Mouse (Mus musculus) layer of hippocampus, adult 18-20 months (tissue): Measurements from ENCODE around the gene Gprc5d. TPM values are rescaled to one million over a fixed set of nuclear protein-coding genes. Genes with fewer than 3 reads are reported as not detected.

Source experiments
- DNase-seq, 2 experiments: peaks; one replicate each; pipeline ENCODE4 v3.0.0; 2022; ENCODE audit warnings: low spot score in 2 of 2
- total RNA-seq, 2 experiments: library from RNA; stranded (reverse); gene quantifications; 2 replicates each; pipeline ENCODE4 v1.2.3; 2021

Gprc5d gene
- total RNA-seq, 2 experiments from 2014 or later = 0.25 TPM; not detected in 1

GRCm38 (mm10) chr6:135136439-135137161, 18.5 kb upstream of the Gprc5d start:
- no peak for DNase-seq

DNA sequence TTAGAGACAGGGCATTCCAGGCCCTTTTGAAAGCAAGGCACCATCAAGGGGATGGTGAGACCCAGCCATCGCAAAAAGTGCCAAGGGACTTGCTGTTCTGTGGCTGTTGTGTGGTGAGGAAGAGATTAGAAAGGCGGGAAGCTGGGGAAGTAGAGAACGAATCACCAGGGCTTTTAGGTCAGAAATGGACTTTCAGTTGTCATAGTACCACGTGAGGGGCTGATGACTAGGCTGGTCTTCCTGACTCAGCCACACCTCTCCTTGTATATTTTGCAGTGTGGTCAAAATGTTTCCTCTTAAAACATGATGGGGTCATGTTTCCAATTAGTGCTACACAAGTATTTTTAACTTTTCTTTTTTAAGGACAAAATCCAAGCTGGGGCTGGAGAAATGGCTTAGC, 17.7 kb upstream of the Gprc5d start:
- DNase-seq = no peak

DNA sequence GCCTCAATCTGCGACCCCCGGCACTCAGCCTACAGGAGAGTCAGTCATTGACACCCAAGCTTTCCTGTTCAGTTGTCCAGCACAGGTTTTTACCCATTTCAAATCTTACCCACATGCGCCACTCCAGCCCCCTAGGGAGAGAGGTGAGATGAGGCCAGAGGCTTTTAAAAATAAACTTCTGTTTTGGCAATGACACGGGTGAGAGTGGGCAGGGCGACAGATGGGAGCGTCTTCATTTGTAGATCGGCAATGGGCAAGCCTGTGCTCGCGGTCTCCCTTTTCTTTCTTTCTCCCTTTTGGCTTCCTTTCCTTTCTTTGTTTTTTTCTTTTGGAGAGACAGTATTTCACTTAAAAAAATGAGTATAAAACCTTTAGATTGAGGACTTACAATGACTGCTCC, 15.4 kb upstream of the Gprc5d start:
- DNase-seq = peak in 1 of 2 experiments; percentile 59

DNA sequence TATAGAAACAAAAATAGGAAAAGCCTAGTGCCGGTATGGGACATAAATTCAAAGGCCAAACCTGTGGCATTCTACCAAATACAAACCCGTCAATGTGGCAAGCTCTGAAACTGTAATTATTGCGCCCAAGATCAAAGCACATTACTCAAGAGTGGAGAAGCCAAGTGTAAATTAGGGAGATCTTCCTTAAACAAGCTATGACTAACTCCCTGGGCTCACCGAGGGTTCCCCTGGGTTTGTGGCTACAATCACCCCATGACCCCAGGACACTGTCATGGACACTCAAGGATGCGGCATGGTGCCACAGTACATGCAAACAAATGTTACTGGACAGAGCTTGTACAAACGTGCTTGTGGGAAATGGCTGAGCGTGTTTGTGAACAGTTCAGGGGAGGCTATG, 15.0 kb upstream of the Gprc5d start:
- DNase-seq = no peak

GRCm38 (mm10) chr6:135124755-135125380, 6.8 kb upstream of the Gprc5d start:
- DNase-seq = no peak

DNA sequence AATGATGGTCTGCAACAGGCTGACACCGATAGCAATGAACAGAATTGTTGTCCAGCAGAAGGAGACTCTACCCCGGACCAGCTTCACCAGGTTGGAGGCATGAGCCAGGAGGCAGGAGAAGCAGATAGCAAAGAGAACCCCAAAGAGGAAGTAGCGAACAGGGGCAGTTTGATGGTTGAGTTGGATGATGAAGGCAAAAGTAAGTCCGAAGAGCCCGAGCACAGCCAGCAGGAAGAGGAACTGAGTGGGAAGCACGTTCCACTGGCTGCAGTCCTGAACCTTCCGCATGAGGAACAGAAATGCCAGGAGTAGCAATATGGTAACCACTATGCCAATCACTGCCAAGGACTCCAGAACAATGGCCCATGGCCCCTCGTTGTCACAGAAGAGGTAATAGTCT, 1.6 kb downstream of the Gprc5d start:
- no peak for DNase-seq

GRCm38 (mm10) chr6:135113114-135113436, 5.0 kb downstream of the Gprc5d start:
- no peak for DNase-seq

DNA sequence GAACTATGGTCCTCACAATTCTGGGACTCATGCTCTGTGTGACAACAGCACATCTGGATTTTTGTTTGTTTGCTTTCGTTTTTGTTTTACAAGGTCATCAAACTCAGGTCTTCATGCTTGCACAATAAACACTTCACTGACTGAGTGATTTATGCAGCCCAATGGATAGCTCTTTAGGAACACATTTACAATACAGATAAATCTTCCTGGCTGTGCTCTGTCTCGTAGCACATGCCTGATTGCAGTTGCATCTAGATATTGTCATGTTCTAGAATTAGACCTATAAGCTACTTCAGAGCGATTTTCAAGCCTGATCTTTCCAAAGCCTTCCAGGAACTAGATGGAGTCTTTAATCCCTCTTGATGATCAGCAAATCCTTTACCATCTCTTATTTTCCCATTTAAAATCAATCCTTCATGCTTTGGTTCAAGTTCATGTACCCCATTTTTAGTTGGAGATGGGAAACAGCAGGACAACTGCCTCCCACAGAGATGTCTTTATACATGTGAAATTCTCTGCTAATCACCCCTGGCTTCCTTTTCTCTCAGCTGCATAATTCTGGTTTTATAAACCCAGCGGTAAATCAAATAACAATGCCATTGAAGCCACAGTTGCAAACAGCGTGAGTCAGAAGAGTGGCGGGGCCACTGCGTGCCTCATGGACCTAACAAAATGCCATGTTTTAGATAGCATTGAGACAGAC, 5.5 kb downstream of the Gprc5d start:
- no peak for DNase-seq

DNA sequence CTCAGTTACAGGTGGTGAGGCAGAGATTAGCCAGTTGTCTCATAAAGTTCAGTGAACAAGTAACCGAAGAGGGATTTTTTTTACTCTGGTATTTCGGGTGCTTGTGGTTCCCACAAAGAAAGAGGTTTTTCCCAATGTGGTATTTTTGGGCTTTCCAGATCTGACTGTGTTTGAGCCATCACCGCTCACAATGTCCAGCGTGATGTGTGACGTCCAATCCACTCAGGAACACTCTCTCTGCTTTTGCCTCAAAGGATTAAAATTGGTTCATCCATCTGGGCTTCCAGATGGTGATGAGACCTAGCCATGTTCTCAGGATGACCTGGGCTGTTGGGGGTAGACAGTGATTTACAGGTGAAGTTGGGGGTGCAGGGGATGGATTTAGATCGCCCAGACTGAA, 11.1 kb downstream of the Gprc5d start:
- DNase-seq = no peak

- no peak for DNase-seq
These were observed 15.3 kb downstream of the Gprc5d start for GRCm38 (mm10) chr6:135102736-135103303.

DNA sequence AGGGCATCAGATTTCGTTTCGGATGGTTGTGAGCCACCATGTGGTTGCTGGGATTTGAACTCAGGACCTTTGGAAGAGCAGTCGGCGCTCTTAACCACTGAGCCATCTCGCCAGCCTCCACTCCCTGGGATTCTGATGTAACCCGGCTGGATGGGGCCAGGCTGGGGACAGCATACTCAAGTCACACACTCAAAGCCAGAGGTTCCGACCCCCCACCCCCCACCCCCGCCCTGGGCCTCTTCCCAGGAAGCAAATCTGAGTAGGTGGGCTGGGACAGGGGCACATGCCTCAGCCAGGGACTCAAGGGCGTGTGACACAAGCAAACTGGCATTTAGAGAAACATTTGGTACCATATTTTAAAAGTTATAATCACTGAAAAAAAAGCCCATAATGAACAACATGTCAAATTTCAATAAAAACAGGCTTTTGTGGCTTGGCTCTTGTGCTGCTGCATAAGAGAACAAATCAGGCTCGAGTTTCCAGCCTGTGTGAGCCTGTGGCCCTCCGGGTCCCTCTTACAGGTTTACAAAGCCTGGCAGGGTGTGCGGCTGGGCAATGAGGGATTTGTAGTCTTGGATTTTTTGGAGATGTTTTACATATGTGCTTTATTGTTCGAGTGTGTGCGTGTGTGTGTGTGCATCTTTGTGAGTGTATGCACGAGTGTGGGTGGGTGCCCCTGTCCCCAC, 17.2 kb downstream of the Gprc5d start:
- no peak for DNase-seq

DNA sequence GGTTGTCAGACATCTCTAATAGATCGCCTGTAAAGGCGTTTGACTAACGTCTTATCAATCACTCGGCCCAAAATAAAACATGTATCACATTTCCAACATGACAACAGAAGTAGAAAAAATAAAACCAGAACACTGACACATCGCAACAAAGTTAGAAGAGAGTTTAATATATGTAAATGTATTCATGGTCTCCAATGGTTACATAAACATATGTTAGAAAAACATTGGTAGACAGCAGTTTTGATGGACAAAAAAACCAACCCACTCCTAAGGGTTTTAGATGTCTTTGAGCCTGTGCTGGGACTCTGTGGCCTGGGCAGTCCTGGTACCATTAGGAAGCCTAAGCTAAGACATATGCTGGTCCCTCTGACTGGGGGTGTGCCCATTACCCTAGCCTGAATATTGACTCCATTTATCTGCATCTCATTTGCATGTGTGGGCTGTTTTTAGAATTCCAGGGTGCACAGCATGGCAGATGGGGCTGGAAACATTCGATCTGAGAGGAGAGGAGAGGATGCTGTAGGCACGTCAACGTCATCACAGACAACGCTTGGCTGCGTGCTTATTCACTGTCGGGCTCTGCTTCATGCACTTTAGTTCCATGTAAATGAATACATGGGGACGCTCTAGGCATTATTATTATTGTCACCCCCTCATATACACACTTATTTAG, 25.1 kb downstream of the Gprc5d start:
- peak; percentile 61 to 81 for DNase-seq

DNA sequence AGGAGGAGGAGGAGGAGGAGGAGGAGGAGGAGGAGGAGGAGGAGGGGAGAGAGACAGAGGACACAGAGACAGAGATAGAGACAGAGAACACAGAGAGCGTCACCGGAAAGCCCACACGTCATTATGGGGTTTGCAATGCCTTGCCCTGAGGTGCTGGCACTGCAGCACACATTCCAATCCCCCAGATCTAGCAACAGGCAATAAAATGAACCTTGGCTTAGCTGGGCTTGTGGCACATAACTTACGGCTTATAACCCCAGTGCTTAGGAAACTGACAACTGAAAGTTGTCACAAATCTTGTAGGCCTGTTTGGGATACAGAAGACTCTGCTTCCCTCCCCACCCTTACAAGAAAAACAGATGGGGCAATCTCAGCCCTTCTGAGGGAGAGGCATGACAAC, 27.4 kb downstream of the Gprc5d start:
- no peak for DNase-seq

DNA sequence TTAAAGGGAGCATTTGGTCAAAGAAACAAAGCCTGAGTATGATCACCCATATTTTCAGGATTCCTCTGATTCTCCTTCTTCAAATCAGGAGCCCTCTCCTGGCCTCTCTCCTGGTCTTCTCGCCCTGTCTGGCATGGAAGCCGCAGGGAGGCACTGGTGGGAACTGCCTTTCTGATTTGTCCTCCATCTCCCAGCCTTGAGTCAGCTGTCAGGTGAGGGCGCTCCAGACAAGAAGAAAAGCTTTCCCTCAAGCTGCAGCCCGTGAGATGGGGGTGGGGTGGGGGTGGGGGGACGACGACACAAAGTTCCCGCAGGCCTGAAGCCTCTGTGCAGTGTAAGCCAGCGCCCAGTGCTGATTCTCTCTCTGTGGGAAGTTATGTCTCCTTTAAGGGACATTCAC, 28.3 kb downstream of the Gprc5d start:
- DNase-seq = peak; percentile 47 to 73

GRCm38 (mm10) chr6:135087721-135088451, 30.2 kb downstream of the Gprc5d start:
- peak; percentile 75 to 90 for DNase-seq

DNA sequence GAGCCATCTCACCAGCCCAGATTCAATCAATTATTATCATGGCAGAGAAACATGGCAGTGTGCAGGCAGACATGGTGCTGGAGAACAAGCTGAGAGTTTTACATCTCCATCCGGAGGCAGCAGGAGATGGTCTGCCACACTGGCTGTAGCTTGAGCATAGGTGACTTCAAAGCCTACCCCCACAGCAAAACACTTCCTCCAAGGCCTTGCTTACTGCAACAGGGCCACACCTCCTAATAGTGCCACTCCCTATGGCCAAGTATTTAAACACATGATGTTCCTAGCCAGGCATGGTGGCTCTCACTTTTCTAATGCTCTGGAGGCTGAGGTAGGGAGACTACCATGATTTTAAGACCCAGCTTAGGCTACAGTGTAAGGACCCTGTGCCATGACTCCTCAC, 32.4 kb downstream of the Gprc5d start:
- no peak for DNase-seq

GRCm38 (mm10) chr6:135083991-135084502, 34.0 kb downstream of the Gprc5d start:
- no peak for DNase-seq

DNA sequence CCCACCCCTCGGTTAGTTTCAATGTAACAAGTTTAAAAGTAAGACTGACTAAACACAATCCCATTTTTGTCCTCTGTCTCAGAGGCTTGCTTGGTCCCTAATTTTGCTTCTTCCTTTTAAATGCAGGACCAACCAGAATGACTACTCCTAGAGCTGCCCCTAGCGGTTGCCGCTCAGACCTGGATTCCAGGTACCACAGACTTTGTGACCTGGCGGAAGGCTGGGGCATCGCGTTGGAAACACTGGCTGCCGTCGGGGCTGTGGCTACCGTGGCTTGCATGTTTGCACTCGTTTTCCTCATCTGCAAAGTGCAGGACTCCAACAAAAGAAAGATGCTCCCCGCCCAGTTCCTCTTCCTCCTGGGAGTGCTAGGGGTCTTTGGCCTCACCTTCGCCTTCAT, 39.7 kb downstream of the Gprc5d start:
- no peak for DNase-seq

DNA sequence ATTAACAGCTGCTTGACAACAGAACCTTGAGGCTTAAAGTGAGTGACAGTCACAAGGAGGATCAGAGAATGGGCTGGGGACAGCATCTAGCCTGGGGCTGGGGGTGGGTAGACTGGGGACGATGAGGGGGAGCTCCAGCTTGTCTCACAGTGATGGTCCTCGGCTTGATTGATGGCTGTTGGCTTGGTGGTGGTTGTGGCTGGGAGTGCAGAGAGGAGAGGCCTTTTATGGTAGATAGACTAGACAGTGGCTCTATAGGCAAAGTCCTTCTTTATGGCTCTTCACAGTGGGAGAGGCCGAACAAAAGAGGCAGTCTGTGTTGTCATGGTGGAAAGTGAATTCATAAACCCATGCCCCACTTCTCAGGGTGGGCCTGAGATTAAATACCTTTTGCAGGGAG, 41.9 kb downstream of the Gprc5d start:
- no peak for DNase-seq

- DNase-seq = no peak
These were observed 43.6 kb downstream of the Gprc5d start for GRCm38 (mm10) chr6:135074405-135074947.
